Mouse (Mus musculus): ENCODE measurements around the gene Kif11.

GRCm38 (mm10) chr19:37440708-37441475, 64.7 kb downstream of the Kif11 start:
- TF ChIP-seq POLR2A (IDR thresholded peaks at IDR 0.05; ENCODE audit: borderline replicate concordance, control insufficient read depth, low read depth, low read length), result no peak
- TF ChIP-seq CTCF (IDR thresholded peaks at IDR 0.05; ENCODE audit: control insufficient read depth, insufficient read depth, low read length), result no peak

Measured in bone marrow, adult 2 months (tissue).